Mouse (Mus musculus) mesoderm, embryonic 11.5 days (tissue): ENCODE data around the gene Gjc1.

Experiments used
- DNase-seq: peaks from one replicate; pipeline ENCODE4 v3.0.0-alpha.2; 2012; ENCODE audit warnings: low read depth, low spot score

Gjc1 gene

DNA sequence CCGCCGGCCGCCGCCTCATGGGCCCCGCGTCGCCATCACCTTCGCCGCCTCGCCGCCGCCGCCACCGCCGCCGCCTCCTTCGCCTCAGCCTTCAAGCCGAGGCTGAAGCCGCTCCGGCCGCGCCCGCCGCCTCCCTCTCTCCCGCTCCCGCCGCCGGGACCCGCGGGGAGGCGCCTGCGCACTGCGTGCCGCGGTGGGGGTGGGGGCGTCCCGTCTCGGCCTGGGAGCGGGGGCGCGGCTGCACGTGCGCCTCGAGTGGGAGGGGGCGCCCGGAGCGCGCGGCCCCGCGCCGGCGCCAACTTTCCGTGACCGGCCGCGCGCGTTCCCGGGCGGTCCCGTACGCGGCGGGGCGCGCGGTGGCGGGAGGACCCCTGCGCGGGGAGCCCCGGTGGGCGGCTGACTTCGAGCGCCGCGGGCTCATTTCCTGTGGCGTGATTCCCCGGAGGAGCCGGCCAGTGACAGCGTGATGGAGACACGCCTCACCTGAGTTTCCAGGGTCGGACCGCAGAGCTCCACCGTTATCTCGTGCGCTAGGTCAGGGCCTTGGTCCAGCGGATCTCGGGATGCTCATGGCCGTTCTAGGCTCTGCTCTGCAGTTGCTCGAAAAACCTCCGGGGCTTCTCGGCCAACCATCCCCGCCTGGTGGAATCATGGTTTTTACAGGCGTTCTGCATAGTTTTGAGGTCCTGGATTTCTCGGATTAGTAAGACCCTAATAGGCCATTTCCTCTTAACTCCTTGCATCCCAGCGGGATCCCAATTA, at the start of gene Gjc1:
Gene Gjc1, minus strand, starts transcription at position 680 of the 762 bp plus-strand sequence.
- DNase-seq, result peak; percentile 75

DNA sequence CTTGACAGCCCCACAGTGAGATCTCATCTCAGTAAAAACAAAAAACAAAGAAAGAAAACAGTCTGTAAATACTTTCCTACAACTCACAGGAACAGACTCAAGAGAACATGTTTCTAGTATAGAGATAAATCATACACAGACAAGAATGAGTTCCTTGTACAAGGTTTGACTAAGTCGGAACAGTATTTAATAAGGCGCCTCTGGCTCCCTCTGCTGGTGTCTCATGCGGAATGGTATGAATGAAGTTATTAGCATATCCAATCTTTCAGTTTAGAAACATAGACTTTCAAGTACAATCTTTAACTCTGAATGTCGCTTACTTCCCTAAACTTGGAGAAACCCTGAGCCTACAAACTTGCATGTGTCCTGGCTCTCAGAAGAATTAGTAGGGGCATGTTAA, 44.8 kb upstream of the Gjc1 start:
- peak; percentile 77 for DNase-seq

DNA sequence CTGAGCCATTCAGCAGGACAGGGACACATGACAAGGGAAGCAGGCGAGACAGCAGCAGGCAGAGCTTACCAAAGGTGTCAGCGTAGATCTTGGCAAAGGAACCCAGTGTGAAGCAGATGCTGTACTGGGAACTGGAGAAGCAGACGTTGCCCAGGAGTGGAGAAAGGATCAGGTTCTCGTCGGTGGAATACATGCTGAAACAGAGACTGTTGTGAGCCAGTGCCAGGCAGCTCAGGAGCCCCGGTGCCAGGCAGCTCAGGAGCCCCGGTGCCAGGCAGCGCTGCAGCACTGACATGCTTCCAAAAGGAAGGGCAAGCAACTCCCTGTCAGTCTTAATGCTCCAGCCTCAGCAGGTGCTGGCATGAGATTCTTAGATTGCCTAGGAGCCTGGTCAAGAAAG, 40.4 kb upstream of the Gjc1 start:
- DNase-seq, result no peak

GRCm38 (mm10) chr11:102858951-102859350, 39.5 kb upstream of the Gjc1 start:
- DNase-seq, result no peak

GRCm38 (mm10) chr11:102855941-102856340, 36.4 kb upstream of the Gjc1 start:
- peak; percentile 34 for DNase-seq

GRCm38 (mm10) chr11:102853760-102854159, 34.3 kb upstream of the Gjc1 start:
- no peak for DNase-seq

DNA sequence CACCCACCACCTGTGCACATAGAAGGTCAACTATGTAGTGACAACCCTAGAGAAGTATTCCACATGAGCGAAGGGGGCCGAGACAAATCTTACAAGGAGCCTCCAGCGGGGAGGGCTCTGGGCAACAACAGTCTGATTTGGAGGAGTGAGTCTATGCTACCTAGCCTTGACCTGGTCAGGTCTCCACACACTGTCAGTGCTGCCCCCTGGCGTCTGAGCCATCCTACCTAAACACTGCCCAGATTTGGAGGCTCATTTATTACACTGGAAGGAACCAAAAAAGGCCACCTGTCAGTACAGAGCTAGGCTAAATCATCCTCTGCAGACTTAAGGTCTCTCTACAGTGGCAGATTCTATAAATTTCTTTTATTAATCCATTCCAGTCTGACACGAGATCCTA, 32.4 kb upstream of the Gjc1 start:
- peak; percentile 65 for DNase-seq

- DNase-seq, result no peak
Measured at GRCm38 (mm10) chr11:102845926-102846325, 26.4 kb upstream of the Gjc1 start.

GRCm38 (mm10) chr11:102838616-102839150, 19.2 kb upstream of the Gjc1 start:
- no peak for DNase-seq

DNA sequence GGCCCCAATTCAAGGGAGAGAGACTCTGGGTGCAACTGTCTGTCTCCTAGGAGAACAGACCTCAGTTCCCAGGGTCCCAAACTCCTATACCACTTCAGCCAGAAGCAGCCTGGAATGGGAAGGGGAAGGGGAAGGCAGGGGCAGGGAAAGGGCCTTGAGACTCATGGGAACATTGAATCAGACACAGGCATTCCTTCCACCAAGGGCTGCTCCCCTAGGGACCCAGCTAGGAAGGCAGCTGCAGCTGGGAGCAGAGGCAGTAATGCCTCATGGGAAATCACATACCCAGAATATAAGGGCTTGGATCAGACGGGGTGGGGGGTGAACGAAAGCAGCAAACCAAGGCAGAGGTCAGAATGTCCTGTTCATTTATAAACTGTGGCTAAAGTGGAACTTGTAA, 18.6 kb upstream of the Gjc1 start:
- no peak for DNase-seq

GRCm38 (mm10) chr11:102837385-102837784, 17.9 kb upstream of the Gjc1 start:
- DNase-seq, result no peak

DNA sequence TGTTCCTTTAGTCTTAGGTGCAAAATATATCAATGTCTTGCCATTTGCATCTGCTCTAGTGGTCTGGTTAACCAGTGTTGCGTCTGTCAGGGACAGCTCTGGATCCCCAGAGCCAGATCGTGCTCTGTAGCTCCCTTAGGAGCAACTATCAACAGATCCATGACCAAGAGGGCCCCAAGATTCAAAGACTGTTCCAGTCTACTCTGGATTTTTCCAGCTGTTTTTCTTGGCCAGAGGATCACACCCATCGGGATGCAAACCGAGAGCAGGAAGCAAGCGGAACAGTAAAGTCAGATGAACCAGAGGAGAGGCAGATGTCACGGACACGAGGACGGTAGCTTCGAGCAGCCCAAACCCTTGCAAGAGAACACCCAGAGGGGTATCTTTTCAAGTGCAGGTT, 16.6 kb upstream of the Gjc1 start:
- DNase-seq, result no peak

DNA sequence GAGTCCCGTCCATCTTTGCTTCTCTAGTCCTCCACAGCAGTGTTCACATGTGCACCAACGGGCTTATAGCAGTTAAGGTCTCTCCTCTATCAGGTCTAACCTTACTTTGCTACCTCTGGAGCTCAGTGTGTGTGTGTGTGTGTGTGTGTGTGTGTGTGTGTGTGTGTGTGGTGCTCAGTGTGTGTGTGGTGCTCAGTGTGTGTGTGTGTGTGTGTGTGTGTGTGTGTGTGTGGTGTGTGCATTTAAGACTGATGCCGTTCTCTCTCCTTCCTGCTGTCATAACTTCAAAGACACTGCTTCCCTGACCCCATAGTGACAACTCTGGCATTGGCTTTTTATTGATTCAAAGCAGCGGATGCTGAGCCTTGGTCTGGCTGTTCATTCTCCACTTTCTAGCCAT, 16.0 kb upstream of the Gjc1 start, which contains the start of gene Higd1b:
Gene Higd1b, plus strand, starts transcription at position 301 of the 400 bp plus-strand sequence.
- DNase-seq, result no peak

GRCm38 (mm10) chr11:102834219-102834618, 14.7 kb upstream of the Gjc1 start:
- no peak for DNase-seq

- no peak for DNase-seq
Measured at GRCm38 (mm10) chr11:102832700-102833297, 13.3 kb upstream of the Gjc1 start.

DNA sequence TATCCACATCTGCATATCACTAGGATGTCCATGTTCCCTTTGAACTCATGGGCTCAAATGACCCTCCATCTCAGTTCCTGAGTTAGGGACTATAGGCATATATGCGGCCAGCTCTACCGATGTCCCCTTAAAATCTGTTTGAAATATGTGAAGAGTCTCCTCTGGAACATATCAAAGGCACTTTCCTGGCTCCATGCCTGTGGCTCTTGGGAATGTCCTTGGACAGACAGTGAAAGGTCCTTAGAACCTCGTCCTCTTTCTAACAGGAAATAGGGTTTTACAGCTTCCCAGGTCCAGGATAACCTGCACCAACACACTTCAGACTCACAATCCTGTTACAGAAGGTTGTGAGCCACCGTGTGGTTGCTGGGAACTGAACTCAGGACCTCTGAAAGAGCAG, 10.8 kb upstream of the Gjc1 start:
- DNase-seq, result no peak

GRCm38 (mm10) chr11:102827097-102827496, 7.6 kb upstream of the Gjc1 start:
- DNase-seq, result no peak

- DNase-seq, result no peak
Measured at GRCm38 (mm10) chr11:102826476-102826875, 7.0 kb upstream of the Gjc1 start.

DNA sequence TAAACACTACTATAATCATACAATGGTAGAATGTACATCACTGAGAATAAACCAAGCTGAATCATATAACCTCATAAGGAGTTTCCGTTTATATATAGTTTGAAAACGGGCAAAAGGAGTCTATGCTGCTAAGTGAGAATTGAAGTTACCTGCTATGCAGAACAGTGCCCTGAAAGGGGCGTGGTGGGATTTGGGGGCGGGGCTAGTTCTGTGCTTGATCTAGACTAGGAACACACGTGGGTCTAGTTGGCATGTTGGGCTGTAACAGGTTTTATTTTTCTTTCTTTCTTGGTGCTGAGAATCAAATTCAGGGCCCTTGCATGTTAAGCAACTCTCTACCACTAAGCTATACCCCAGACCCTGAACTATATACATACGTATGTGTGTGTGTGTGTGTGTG, 1.7 kb upstream of the Gjc1 start:
- no peak for DNase-seq

- no peak for DNase-seq
Measured at GRCm38 (mm10) chr11:102820432-102820831, 932 bp upstream of the Gjc1 start.

GRCm38 (mm10) chr11:102819783-102820385, 384 bp upstream of the Gjc1 start:
- DNase-seq, result no peak
